Mouse (Mus musculus) CD8-positive naive resting alpha-beta T cell, adult 2 months (primary cell): ENCODE measurements around the gene Gm20826.
"Not testable (repeated sequence)": the region's sequence is repeated elsewhere in the genome, so short reads cannot be mapped to it uniquely, and the experiment has no call there.

Experiments
- DNase-seq, 2 experiments: peaks; one replicate each; pipeline ENCODE4 v3.0.0; 2022; ENCODE audit warnings: low read depth in 2 of 2, low spot score in 2 of 2

The Gm20826 gene

DNA sequence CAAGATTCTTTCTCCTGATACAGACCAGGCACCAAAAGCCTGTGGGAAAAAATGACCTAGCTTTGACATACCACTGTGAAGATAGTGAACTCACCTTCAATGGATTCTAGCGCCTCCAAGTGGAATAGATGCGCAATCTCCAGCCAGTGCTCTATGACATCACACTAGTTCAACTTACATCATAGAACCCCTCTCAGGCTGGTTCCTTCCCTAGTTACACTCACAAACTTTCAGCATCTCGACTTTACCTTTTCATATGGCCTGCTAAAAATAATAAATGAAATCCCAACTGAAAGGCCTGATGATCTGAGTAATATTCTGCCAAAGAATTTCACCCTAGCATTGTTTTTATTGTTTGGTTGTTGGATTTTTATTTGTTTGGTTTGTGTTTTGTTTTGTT lies at the start of gene Gm20826:
Gm20826 (minus strand) TSS at position 101 of the 400 bp plus-strand sequence.
- not testable (repeated sequence) for DNase-seq
